In the genomic region with DNA sequence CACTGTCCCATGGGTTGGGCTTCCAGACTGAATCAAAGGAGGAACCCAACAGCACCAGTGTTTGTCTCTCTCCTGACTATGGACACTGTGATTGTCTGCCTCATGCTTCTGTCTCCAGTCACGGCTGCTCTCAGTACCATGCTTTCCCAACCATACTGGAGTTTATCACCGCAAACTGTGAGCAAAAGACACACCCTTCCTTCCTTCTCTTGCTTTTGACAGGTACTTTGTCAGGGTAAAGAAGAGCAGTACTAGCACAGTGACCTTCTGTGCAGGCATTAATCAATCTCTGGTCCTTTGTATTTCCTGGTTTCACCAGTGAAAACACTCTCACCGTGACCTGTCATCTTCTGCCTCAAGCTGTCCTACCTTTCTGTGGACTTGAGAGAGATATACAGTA, we compare ENCODE assay signal across 20 mouse cellular contexts. TPM values are rescaled to one million over a fixed set of nuclear protein-coding genes. Genes with fewer than 3 reads are reported as not detected.
DNase-seq lines count a peak whose midpoint lies in the region; ATAC-seq and TF ChIP-seq lines count a peak whose summit lies in the region.
"Had no signal": no experiment of that assay in that cellular context is flagged by ENCODE, and none has a peak within 500 bp of the region (broad histone marks: within the 10 kb centered on the region; RNA-seq: fewer than 3 reads in every experiment).

No protein-coding gene starts in this region.

- no peak for DNase-seq in liver, embryonic 11.5 days (ENCODE audit: low spot score)
- no peak for DNase-seq in liver
- DNase-seq in testis, postnatal 10 days (ENCODE audit: low spot score) = no peak
- no peak for DNase-seq in cerebellum, adult 9-11 months
- DNase-seq: adrenal gland, postnatal 25 days; cerebellum, adult 11 months; cerebellum, postnatal 10 days; gastrocnemius, postnatal 14 days; left cerebral cortex, postnatal 4 days; thymus, postnatal 14 days had no signal

- H3K9me3 ChIP-seq in erythroblast, embryonic 14.5 days (ENCODE audit: control insufficient read depth, low read length) = no peaks in the 10 kb centered on the region
- no peaks in the 10 kb centered on the region for H3K9me3 ChIP-seq in liver, embryonic 11.5 days (ENCODE audit: control insufficient read depth, low read length)
- no peaks in the 10 kb centered on the region for H3K9me3 ChIP-seq in liver, embryonic 16.5 days (replicated peaks; ENCODE audit: control insufficient read depth, low read length)
- H3K9me3 ChIP-seq: forebrain, embryonic 15.5 days; limb, embryonic 15.5 days; midbrain, embryonic 12.5 days had no signal

- H3K4me2 ChIP-seq in liver, embryonic 11.5 days = peak overlapping the region; percentile 61
- H3K4me2 ChIP-seq in liver, embryonic 16.5 days (ENCODE audit: low read depth, low read length) = peak overlapping the region; percentile 80
- H3K4me2 ChIP-seq: forebrain, embryonic 15.5 days; hindbrain, embryonic 14.5 days; limb, embryonic 15.5 days; midbrain, embryonic 12.5 days had no signal

- H3K27ac ChIP-seq in liver, embryonic 11.5 days (ENCODE audit: low read depth, low read length) = peak overlapping the region; percentile 86; the same call in 1 of the 2 replicates
- H3K27ac ChIP-seq in liver, embryonic 16.5 days (ENCODE audit: low read length) = peak overlapping the region; percentile 93
- peak overlapping the region; percentile 89 for H3K27ac ChIP-seq in small intestine, adult 2 months (ENCODE audit: insufficient read depth, low read depth, low read length)
- H3K27ac ChIP-seq: forebrain, embryonic 15.5 days; hindbrain, embryonic 14.5 days; kidney, postnatal 0 days; left cerebral cortex, adult 2 months; limb, embryonic 15.5 days; midbrain, embryonic 12.5 days had no signal

- peaks cover 94% of the 10 kb centered on the region for H3K4me1 ChIP-seq in erythroblast, embryonic 14.5 days (ENCODE audit: control insufficient read depth)
- peaks cover 54% of the 10 kb centered on the region for H3K4me1 ChIP-seq in liver, embryonic 11.5 days (replicated peaks; ENCODE audit: control insufficient read depth, insufficient read depth, low read length)
- H3K4me1 ChIP-seq in liver, embryonic 16.5 days (ENCODE audit: control insufficient read depth, low read depth, low read length) = peaks cover 55% of the 10 kb centered on the region
- H3K4me1 ChIP-seq in small intestine, adult 2 months (ENCODE audit: control insufficient read depth, insufficient read depth, insufficient read length, low read length) = peaks cover 26% of the 10 kb centered on the region; the same call in 1 of the 2 replicates
- H3K4me1 ChIP-seq: forebrain, embryonic 15.5 days; limb, embryonic 15.5 days had no signal

- H3K36me3 ChIP-seq in erythroblast, embryonic 14.5 days (ENCODE audit: control insufficient read depth) = peaks cover 8% of the 10 kb centered on the region; the same call in 1 of the 2 replicates
- H3K36me3 ChIP-seq in liver, embryonic 11.5 days (ENCODE audit: control insufficient read depth, insufficient read depth, low read length) = no peaks in the 10 kb centered on the region
- H3K36me3 ChIP-seq in liver, embryonic 16.5 days (ENCODE audit: control insufficient read depth, insufficient read depth) = no peaks in the 10 kb centered on the region
- H3K36me3 ChIP-seq in small intestine, adult 2 months (ENCODE audit: control insufficient read depth, insufficient read depth, low read length) = no peaks in the 10 kb centered on the region
- H3K36me3 ChIP-seq: forebrain, embryonic 15.5 days; limb, embryonic 15.5 days; midbrain, embryonic 12.5 days had no signal

- H3K9ac ChIP-seq in liver, embryonic 11.5 days (ENCODE audit: low read depth, low read length) = no peak overlapping the region
- H3K9ac ChIP-seq in liver, embryonic 16.5 days (ENCODE audit: low read depth, low read length) = peak overlapping the region; percentile 56
- H3K9ac ChIP-seq: forebrain, embryonic 15.5 days; hindbrain, embryonic 14.5 days; limb, embryonic 15.5 days; midbrain, embryonic 12.5 days had no signal

- no peak for TF ChIP-seq CTCF in small intestine, adult 2 months (IDR thresholded peaks at IDR 0.05; ENCODE audit: extremely low read depth, insufficient read length, insufficient replicate concordance, low read depth, low read length)

- TF ChIP-seq POLR2A in small intestine, adult 2 months (IDR thresholded peaks at IDR 0.05; ENCODE audit: low read depth, low read length) = no peak

- peak overlapping the region; percentile 49 for H3K4me3 ChIP-seq in erythroblast, embryonic 14.5 days (replicated peaks)
- H3K4me3 ChIP-seq in liver, embryonic 11.5 days (ENCODE audit: low read depth, low read length) = no peak overlapping the region
- H3K4me3 ChIP-seq in liver, embryonic 16.5 days (ENCODE audit: low read depth, low read length) = no peak overlapping the region
- H3K4me3 ChIP-seq in small intestine, adult 2 months (ENCODE audit: low read depth, low read length) = no peak overlapping the region
- H3K4me3 ChIP-seq: forebrain, embryonic 15.5 days; left cerebral cortex, adult 2 months; limb, embryonic 15.5 days; midbrain, embryonic 12.5 days had no signal

- H3K27me3 ChIP-seq in erythroblast, embryonic 14.5 days (ENCODE audit: control insufficient read depth) = peaks cover 3% of the 10 kb centered on the region; the same call in 1 of the 2 replicates
- no peaks in the 10 kb centered on the region for H3K27me3 ChIP-seq in liver, embryonic 11.5 days (replicated peaks; ENCODE audit: control insufficient read depth, insufficient read depth, low read length)
- H3K27me3 ChIP-seq in liver, embryonic 16.5 days (ENCODE audit: control insufficient read depth, insufficient read depth, low read depth, low read length) = no peaks in the 10 kb centered on the region
- no peaks in the 10 kb centered on the region for H3K27me3 ChIP-seq in small intestine, adult 2 months (ENCODE audit: control insufficient read depth, insufficient read depth, low read length)
- H3K27me3 ChIP-seq: forebrain, embryonic 15.5 days; limb, embryonic 15.5 days; midbrain, embryonic 12.5 days had no signal

- ATAC-seq in erythroblast, adult 5-6 weeks (replicated peaks; ENCODE audit: low FRiP score, poor library complexity, severe bottlenecking) = no peak
- no peak for ATAC-seq in liver, embryonic 11.5 days (replicated peaks; ENCODE audit: low FRiP score)
- ATAC-seq in liver, embryonic 16.5 days (ENCODE audit: low read depth) = no peak
- ATAC-seq: forebrain, embryonic 15.5 days had no signal

- 27% methylated on average over 3 of the region's 3 CpGs for WGBS in liver, embryonic 11.5 days
- WGBS in liver, embryonic 16.5 days (ENCODE audit: insufficient replicate concordance) = 8% methylated on average over 3 of the region's 3 CpGs
- WGBS in small intestine, adult 2 months = 19% methylated on average over 3 of the region's 3 CpGs

RNA-seq across cellular contexts. Expression of gene Hipk2, which starts 25.7 kb away (rescaled TPM):
- 16.6 and 18.6 TPM in 2 replicates for polyA plus RNA-seq in erythroblast, embryonic 14.5 days (2012)
- 127 and 168 TPM in 2 replicates for total RNA-seq in erythroblast, adult 5-6 weeks (2015; ENCODE audit: low replicate concordance)
- total RNA-seq in erythroblast, adult 5-6 weeks (2017; ENCODE audit: low replicate concordance) = 72.9 and 90.6 TPM in 2 replicates
- polyA plus RNA-seq in liver, embryonic 11.5 days (2014; fragmentation: Nextera tagmentation; extraction: Ambion mirVana) = 21.4 and 27.4 TPM in 2 replicates
- 17.5 and 19.8 TPM in 2 replicates for polyA plus RNA-seq in liver, embryonic 16.5 days (2015; fragmentation: Nextera tagmentation; extraction: Ambion mirVana)
- 28.7 and 74.7 TPM in 2 replicates for polyA plus RNA-seq in small intestine, adult 2 months (2012; rRNA removed)

RNA-seq across cellular contexts. Expression of gene Tbxas1, which starts 26.4 kb away (rescaled TPM):
- polyA plus RNA-seq in erythroblast, embryonic 14.5 days (2012) = 0.18 and 0.19 TPM in 2 replicates
- total RNA-seq in erythroblast, adult 5-6 weeks (2015; ENCODE audit: low replicate concordance) = 55.9 and 63.7 TPM in 2 replicates
- 83.5 and 85.7 TPM in 2 replicates for total RNA-seq in erythroblast, adult 5-6 weeks (2017; ENCODE audit: low replicate concordance)
- polyA plus RNA-seq in liver, embryonic 11.5 days (2014; fragmentation: Nextera tagmentation; extraction: Ambion mirVana) = 11.5 and 12.0 TPM in 2 replicates
- polyA plus RNA-seq in liver, embryonic 16.5 days (2015; fragmentation: Nextera tagmentation; extraction: Ambion mirVana) = 10.8 and 12.8 TPM in 2 replicates
- 1.7 and 1.8 TPM in 2 replicates for polyA plus RNA-seq in small intestine, adult 2 months (2012; rRNA removed)
